Mouse (Mus musculus): ENCODE measurements around the gene Henmt1. TPM values are rescaled to one million over a fixed set of nuclear protein-coding genes. Genes with fewer than 3 reads are reported as not detected.

The Henmt1 gene
- polyA plus RNA-seq, 1 experiment from 2014 or later = 1.6 TPM

Other genes with a start within 250 kb of the Henmt1 start
- gene Gpsm2, start 217.6 kb upstream of the Henmt1 start, polyA plus RNA-seq (2015; fragmentation: Nextera tagmentation; extraction: Ambion mirVana) = 38.6 and 43.3 TPM in 2 replicates
- not detected in 2 replicates for gene Aknad1, start 200.2 kb upstream of the Henmt1 start, polyA plus RNA-seq (2015; fragmentation: Nextera tagmentation; extraction: Ambion mirVana)
- 13.3 and 14.7 TPM in 2 replicates for gene Stxbp3, start 99.3 kb upstream of the Henmt1 start, polyA plus RNA-seq (2015; fragmentation: Nextera tagmentation; extraction: Ambion mirVana)
- not detected in 2 replicates for gene Fndc7, start 49.9 kb upstream of the Henmt1 start, polyA plus RNA-seq (2015; fragmentation: Nextera tagmentation; extraction: Ambion mirVana)
- 60.7 and 66.9 TPM in 2 replicates for gene Prpf38b, start 28.1 kb upstream of the Henmt1 start, polyA plus RNA-seq (2015; fragmentation: Nextera tagmentation; extraction: Ambion mirVana)
- gene Gm9857, start 572 bp downstream of the Henmt1 start, polyA plus RNA-seq (2015; fragmentation: Nextera tagmentation; extraction: Ambion mirVana) = 0.75 and 0.78 TPM in 2 replicates
- 13.8 and 16.0 TPM in 2 replicates for gene Fam102b, start 87.7 kb downstream of the Henmt1 start, polyA plus RNA-seq (2015; fragmentation: Nextera tagmentation; extraction: Ambion mirVana)
- not detected in 2 replicates for gene Slc25a54, start 140.6 kb downstream of the Henmt1 start, polyA plus RNA-seq (2015; fragmentation: Nextera tagmentation; extraction: Ambion mirVana)
- 4.1 TPM in 2 replicates for gene Slc25a24, start 183.3 kb downstream of the Henmt1 start, polyA plus RNA-seq (2015; fragmentation: Nextera tagmentation; extraction: Ambion mirVana)

Data from forebrain, embryonic 15.5 days (tissue).